Mouse (Mus musculus) embryonic fibroblast, embryonic 13.5 days (primary cell): ENCODE results near the gene Cfb. TPM values are rescaled to one million over a fixed set of nuclear protein-coding genes. Genes with fewer than 3 reads are reported as not detected.
A peak's percentile ranks its signal among the peaks of the same experiment; 100 is the strongest.
"Not testable (repeated sequence)": the region's sequence is repeated elsewhere in the genome, so short reads cannot be mapped to it uniquely, and the experiment has no call there.

Experiments used
- H3K27ac ChIP-seq: 2 replicates; pipeline ENCODE4 v1.5.1; 2012; ENCODE audit warnings: low read length, control low read depth, inconsistent platforms; ENCODE audit not compliant: insufficient read depth
- H3K4me1 ChIP-seq: 2 replicates; pipeline ENCODE4 v1.6.1; 2011; ENCODE audit warnings: low read length; ENCODE audit not compliant: control insufficient read depth, insufficient read depth
- H3K4me3 ChIP-seq: 2 replicates; pipeline ENCODE4 v1.5.1; 2011; ENCODE audit warnings: mild to moderate bottlenecking, control low read depth, low read length; ENCODE audit not compliant: insufficient read depth
- CTCF ChIP-seq: IDR thresholded peaks from 2 replicates; pipeline ENCODE4 v1.5.1; 2011; ENCODE audit warnings: mild to moderate bottlenecking, control low read depth, low read length, moderate library complexity, borderline replicate concordance; ENCODE audit not compliant: insufficient read depth
- POLR2A ChIP-seq: IDR thresholded peaks from 2 replicates; pipeline ENCODE4 v1.6.1; 2011; ENCODE audit warnings: low read depth, mild to moderate bottlenecking, control low read depth, low read length, moderate library complexity
- polyA plus RNA-seq: library from polyadenylated mRNA; stranded (reverse); fragments of >200 nt; gene quantifications from 2 replicates; pipeline ENCODE4 v1.2.4, GENCODE M21; 2011; ENCODE audit warnings: low read depth; ENCODE audit not compliant: missing spikeins, insufficient read length

The Cfb gene
- polyA plus RNA-seq, 1 experiment = 0.26 TPM

DNA sequence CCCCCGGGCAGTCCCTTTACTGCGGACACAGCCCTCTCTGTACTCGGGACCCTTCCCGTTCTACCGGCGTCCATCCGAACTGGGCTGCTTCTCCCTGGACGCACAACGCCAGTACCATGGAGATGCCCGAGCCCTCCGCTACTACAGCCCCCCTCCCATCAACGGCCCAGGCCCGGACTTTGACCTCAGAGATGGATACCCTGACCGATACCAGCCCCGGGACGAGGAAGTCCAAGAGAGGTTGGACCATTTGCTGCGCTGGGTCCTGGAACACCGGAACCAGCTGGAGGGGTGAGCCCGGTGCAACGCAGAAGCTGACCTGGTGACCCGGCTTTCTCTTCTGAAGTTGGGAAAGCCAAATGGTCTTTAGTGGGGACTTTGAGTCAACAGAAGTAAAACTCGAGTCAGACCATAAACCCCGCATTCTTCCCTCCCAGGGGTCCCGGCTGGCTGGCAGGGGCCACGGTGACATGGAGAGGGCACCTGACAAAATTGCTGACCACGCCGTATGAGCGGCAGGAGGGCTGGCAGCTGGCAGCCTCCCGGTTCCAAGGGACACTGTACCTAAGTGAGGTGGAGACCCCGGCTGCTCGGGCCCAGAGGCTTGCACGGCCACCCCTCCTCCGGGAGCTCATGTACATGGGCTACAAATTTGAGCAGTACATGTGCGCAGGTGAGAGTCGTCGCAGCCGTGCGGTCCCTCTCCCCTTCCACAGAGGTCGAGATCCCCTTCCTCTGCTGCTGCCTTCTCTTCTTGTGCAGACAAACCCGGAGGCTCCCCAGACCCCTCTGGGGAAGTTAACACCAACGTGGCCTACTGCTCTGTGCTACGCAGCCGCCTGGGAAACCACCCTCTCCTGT lies 24.6 kb downstream of the Cfb start:
- peak overlapping the region; percentile 85 for H3K4me3 ChIP-seq
- H3K27ac ChIP-seq = 0 out of 2 replicates have a peak overlapping the region, but pooled peaks have one; percentile 26
- TF ChIP-seq POLR2A = no peak
- TF ChIP-seq CTCF = no peak
- H3K4me1 ChIP-seq = peaks cover 7% of the 10 kb centered on the region

GRCm38 (mm10) chr17:34836856-34837221 lies 25.5 kb downstream of the Cfb start, which contains the start of the genes Stk19 and Dxo:
Stk19 (minus strand) TSS chr17:34836945.
Dxo (plus strand) TSS chr17:34837019.
- Histone ChIP-seq H3K27ac (peak within 1 kb of the TSS; percentile 75), H3K4me1 (peaks cover 7% of the 10 kb centered on the region), H3K4me3 (peak within 1 kb of the TSS; percentile 85)
- TF ChIP-seq CTCF = no peak
- TF ChIP-seq POLR2A = peak; percentile 90

GRCm38 (mm10) chr17:34836155-34836855 lies 26.0 kb downstream of the Cfb start:
- TF ChIP-seq CTCF = no peak
- TF ChIP-seq POLR2A = no peak
- Histone ChIP-seq H3K4me1 (peaks cover 7% of the 10 kb centered on the region), H3K4me3 (peak overlapping the region; percentile 85), H3K27ac (peak overlapping the region; percentile 75)

DNA sequence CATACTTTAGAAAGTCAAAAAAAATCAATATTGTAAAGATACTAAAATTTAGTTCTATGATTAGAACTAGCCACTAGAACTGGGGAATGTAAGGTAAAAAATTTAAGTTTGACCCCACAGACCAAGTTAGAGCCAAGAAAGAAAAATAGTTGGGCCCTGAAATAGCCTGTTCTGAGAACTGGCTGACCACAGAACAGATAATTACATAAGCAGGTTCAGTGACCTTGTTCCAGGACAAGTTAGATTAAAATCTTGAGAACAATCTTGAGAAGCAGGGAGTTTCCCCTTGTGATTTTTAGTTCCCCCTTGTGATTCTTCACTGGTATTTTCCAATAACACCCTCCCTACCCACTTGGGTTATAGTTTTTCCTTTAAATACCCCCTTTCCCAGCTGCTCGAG lies 31.5 kb downstream of the Cfb start:
- not testable (repeated sequence) for H3K4me3 ChIP-seq, H3K4me1 ChIP-seq, H3K27ac ChIP-seq

- Histone ChIP-seq H3K4me3 (no peak overlapping the region), H3K4me1 (no peaks in the 10 kb centered on the region), H3K27ac (no peak overlapping the region)
- TF ChIP-seq POLR2A = no peak
- TF ChIP-seq CTCF = no peak
Observed at GRCm38 (mm10) chr17:34814818-34815370, 47.4 kb downstream of the Cfb start.

DNA sequence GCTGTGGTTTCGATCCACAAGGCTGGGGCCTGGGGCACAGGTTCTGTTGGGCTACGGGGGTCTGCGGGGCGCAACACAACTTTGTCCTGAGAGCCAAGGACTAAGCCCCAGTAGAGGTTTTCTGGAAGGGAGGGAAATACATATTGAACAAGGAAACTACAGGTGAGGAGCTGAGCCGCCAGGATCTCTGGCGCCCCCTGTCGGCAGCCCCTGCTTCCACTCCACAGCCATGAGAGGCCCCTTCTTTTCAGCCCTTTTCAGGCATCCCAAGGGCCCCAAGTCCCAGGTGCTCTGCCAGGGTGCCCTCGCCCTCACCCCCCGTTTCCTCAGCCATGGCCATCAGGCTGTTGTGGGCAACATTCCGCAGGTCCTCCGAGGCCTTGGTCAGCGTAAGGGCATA lies 48.6 kb downstream of the Cfb start:
- TF ChIP-seq CTCF = 0 out of 2 replicates have a peak, but pooled peaks have one; percentile 19
- not testable (repeated sequence) for H3K4me3 ChIP-seq, H3K27ac ChIP-seq, H3K4me1 ChIP-seq

DNA sequence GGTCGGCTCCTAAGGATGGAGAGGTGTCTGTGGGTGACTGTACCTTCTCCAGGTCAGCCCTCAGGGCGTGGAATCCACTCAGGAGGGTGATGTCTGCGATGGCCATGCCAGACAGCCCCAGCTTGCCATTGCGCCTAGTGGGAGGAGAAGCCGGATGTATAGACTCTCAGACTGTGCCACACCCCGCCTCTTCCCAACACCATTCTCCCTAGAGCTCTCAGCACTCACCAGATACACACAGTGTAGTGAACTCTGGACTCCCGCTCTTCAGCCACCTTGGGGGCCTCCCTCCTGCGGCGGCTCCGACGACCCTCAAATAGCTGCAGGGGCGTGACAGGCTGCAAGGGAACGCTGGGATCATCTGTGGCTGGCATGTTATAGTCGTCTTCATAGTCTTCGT lies 51.0 kb downstream of the Cfb start:
- Histone ChIP-seq H3K27ac (no peak overlapping the region), H3K4me1 (no peaks in the 10 kb centered on the region), H3K4me3 (no peak overlapping the region)
- TF ChIP-seq CTCF (no peak), POLR2A (no peak)

DNA sequence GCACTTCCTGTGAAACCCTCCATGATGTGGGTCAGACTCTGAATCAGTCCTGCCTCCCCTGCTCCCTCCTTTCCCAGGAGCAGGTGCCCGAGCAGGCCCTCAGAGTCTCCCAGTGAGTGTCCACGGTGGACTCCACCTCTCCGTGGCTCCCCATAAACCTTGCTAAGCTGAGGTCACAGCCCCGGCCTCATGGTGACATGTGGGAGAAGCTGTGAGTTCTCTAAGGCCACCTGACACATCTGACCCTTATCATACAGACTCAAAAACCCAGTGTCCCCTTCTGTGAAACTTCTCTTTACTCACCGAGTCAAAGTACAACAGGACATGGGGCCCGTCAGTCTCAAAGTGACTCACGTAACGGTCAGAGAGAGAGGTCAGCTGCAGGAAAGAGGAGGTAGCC lies 51.5 kb downstream of the Cfb start:
- not testable (repeated sequence) for H3K4me1 ChIP-seq, H3K4me3 ChIP-seq, H3K27ac ChIP-seq

DNA sequence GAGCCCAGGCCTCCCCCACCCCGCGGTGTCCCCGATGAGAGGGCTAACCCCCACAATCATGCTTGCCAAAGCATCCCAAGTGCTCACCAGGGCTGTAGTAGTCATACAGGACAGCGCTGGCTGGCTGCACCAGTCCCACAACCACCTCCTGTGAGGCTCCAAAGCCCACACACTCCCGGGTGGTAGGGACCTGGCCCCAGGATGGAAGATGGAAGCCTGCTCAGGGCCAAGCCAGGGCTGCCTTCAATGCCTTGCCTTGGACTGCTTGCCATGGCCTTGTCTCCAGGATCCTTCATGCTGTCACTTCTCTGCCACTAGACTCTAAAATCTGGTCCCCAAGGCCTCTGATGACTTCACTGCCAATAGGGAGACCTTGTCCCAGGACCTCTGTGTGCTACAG lies 51.9 kb downstream of the Cfb start:
- H3K27ac ChIP-seq, H3K4me1 ChIP-seq, H3K4me3 ChIP-seq: not testable (repeated sequence)

- no peak overlapping the region for H3K4me3 ChIP-seq
Observed at GRCm38 (mm10) chr17:34808599-34809205, 53.6 kb downstream of the Cfb start.

More at GRCm38 (mm10) chr17:34808599-34809205, 53.6 kb downstream of the Cfb start:
- no peaks in the 10 kb centered on the region for H3K4me1 ChIP-seq
- TF ChIP-seq CTCF (no peak), POLR2A (no peak)
- no peak overlapping the region for H3K27ac ChIP-seq
